Mouse (Mus musculus): Measurements from ENCODE around the gene Rsph6a.

The Rsph6a gene

GRCm38 (mm10) chr7:19077761-19078160 lies 23.3 kb downstream of the Rsph6a start:
- in situ Hi-C loops (cut with MboI, MseI) = no loop called here

GRCm38 (mm10) chr7:19078732-19079131 lies 24.2 kb downstream of the Rsph6a start:
- in situ Hi-C loops (cut with MboI, MseI) = no loop called here

- in situ Hi-C loops (cut with MboI, MseI) = no loop called here
These were observed 26.0 kb downstream of the Rsph6a start for GRCm38 (mm10) chr7:19080451-19080950.

GRCm38 (mm10) chr7:19082171-19082570 lies 27.7 kb downstream of the Rsph6a start:
- in situ Hi-C loops (cut with MboI, MseI) = no loop called here

GRCm38 (mm10) chr7:19083096-19083495 lies 28.6 kb downstream of the Rsph6a start:
- in situ Hi-C loops (cut with MboI, MseI) = no loop called here

GRCm38 (mm10) chr7:19083701-19084100 lies 29.2 kb downstream of the Rsph6a start, which contains the start of gene Dmpk:
Dmpk (plus strand) TSS chr7:19083849.
- in situ Hi-C loops (cut with MboI, MseI) = no loop called here

DNA sequence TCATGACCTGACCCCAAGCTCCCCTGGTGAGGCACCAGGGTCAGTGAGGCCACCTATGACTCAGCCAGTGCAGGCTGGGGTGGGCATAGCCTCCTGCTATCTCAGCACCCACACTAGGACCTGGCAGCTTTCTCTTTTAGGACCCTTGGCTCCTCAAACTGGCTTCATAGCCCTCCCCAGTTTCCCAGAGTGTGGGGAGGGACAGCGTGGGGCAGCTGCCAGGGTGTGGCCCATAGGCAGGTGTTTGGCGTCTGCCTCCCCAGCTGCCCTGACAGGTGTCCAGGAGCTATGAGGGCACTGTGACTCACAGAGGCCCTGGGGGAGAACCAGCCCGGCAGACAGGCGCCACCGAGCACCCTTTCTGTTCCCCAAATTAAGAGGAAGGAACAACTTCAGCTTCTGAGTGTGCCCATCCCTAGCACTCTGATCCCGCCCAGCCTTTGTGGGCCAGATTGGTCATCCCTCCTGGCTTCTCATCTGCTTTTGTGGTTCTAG lies 29.8 kb downstream of the Rsph6a start:
- in situ Hi-C loops (cut with MboI, MseI) = no loop called here

DNA sequence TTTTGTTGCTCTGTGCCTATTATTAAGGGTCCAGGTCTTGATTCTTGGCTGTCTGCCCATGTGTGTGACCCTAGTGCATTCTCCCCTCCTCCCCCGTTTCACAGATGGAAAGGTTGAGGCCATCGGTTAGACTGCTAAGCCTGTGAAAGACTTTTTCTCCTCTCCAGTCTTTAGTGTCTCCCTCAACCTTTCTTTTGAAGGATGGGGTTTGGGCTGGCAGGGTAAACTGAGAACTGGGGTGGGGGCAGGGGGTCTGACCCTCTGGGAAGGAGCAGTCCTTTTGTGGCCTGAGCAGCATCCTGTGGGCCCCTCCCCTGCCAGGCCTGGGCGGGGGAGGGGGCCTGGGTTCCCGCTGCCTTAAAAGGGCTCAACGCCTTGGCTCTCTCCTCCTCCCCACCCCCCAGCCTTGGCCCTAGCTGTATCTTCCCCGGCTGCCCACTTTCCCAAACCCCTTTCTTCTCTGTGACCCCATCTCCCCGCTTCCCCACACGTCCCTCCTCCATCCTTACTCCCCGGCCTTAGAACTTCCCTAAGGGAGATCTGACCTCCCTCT lies 30.5 kb downstream of the Rsph6a start:
- in situ Hi-C loops (cut with MboI, MseI) = no loop called here

DNA sequence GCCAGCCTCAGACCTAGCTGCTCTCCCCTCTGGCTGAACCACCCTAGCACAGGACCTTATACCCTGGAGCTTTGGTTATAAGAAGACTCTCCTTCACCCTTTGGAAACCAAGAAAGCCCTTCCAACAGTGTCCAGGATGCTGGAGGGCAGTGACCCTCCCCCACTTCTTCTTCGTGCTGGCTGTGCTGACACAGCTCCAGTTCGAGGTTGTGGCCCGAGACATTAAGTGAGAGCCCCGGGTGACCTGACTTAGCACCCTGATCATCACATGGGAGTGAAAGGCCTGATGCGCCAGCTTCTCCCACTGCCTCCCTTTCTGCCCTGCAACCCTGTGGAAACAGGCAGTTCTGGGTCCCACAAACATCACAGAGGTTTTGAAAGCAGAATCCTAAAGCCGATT lies 31.0 kb downstream of the Rsph6a start:
- in situ Hi-C loops (cut with MboI, MseI) = no loop called here

- in situ Hi-C loops (cut with MboI, MseI) = no loop called here
These were observed 31.6 kb downstream of the Rsph6a start for GRCm38 (mm10) chr7:19086042-19086441.

DNA sequence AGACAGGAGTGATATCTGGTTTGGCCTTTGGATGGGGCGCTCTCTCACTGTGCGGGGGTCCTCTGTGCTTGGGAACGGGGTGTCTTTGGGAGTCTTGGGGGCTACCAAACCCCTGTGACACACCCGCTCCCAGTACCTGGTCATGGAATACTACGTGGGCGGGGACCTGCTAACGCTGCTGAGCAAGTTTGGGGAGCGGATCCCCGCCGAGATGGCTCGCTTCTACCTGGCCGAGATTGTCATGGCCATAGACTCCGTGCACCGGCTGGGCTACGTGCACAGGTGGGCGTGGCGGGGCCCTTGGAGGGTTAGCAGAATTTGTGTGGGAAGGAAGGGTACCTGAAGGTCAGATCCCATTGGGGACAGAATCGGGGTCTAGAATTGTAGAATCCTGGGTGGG lies 32.3 kb downstream of the Rsph6a start:
- in situ Hi-C loops (cut with MboI, MseI) = no loop called here

DNA sequence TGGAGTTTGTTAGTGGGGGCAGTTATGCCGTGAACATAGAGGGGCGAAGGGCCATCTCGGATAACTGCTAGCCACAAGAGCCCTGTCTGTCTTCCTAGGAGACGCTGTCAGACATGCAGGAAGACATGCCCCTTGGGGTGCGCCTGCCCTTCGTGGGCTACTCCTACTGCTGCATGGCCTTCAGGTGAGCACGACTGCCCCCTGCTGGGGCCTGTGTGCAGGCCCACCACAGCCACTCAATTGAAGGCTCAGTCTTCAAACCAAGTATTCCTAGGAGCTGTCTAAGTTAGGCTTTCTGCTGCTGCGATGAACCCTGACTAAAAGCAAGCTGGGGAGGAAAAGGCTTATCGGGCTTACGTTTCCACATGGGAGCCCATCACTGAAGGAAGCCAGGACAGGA lies 34.3 kb downstream of the Rsph6a start:
- in situ Hi-C loops (cut with MboI, MseI) = no loop called here

- in situ Hi-C loops (cut with MboI, MseI) = no loop called here
These were observed 37.4 kb downstream of the Rsph6a start for GRCm38 (mm10) chr7:19091913-19092312.

DNA sequence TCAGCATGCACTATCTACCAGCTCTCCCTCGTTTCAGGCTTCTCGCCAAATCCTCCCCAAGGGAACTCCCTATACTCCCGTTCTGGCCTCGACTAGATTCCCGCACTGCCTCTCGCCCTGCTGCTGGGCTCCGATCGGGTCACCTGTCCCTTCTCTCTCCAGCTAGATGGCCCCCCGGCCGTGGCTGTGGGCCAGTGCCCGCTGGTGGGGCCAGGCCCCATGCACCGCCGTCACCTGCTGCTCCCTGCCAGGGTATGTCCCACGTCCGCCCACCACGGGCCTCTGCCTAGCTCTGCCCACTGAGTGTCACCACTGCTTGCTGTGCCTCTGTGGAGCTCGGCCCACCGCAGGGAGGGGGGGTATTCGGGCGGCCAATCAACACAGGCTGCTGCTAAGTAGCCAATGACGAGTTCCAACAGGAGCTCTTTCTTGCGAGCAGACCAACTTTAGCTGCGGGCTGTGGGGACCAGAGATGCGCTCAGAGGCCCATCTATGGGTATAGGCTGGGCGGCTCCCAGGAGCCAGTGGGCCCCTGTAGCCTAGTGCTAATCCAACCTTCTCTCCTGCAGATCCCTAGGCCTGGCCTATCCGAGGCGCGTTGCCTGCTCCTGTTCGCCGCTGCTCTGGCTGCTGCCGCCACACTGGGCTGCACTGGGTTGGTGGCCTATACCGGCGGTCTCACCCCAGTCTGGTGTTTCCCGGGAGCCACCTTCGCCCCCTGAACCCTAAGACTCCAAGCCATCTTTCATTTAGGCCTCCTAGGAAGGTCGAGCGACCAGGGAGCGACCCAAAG lies 38.1 kb downstream of the Rsph6a start:
- in situ Hi-C loops (cut with MboI, MseI) = no loop called here

DNA sequence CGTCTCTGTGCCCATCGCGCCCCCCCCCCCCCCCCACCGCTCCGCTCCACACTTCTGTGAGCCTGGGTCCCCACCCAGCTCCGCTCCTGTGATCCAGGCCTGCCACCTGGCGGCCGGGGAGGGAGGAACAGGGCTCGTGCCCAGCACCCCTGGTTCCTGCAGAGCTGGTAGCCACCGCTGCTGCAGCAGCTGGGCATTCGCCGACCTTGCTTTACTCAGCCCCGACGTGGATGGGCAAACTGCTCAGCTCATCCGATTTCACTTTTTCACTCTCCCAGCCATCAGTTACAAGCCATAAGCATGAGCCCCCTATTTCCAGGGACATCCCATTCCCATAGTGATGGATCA lies 38.7 kb downstream of the Rsph6a start:
- in situ Hi-C loops (cut with MboI, MseI) = no loop called here

DNA sequence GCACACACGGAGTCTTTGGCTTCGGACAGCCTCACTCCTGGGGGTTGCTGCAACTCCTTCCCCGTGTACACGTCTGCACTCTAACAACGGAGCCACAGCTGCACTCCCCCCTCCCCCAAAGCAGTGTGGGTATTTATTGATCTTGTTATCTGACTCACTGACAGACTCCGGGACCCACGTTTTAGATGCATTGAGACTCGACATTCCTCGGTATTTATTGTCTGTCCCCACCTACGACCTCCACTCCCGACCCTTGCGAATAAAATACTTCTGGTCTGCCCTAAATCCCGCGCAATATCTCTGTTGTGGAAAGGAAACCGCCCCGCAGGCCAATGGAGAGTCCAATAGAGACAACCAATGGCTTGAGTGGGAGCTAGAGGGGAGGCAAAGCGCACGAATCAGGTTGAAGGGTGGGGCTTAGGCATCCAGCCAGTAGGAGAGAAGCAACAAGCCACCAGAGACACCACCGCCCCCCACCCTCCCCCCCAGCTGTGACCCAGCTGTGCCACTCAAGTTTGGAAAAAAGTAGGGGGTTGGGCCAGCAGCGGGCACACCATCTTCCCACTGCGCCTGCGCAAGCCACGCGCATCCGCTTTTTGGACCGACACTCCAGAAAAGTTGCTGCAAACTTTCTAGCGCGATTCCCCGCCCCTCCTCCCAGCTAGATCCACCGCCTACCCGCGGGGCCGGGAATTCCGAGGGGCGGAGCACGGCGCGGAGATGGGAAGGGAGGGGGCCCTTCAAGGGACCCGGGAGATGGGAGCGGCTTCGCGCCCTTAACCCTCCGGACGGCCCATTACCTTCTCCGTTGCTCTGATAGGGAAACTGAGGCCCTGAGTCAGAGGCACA lies 39.3 kb downstream of the Rsph6a start:
- in situ Hi-C loops (cut with MboI, MseI) = no loop called here

DNA sequence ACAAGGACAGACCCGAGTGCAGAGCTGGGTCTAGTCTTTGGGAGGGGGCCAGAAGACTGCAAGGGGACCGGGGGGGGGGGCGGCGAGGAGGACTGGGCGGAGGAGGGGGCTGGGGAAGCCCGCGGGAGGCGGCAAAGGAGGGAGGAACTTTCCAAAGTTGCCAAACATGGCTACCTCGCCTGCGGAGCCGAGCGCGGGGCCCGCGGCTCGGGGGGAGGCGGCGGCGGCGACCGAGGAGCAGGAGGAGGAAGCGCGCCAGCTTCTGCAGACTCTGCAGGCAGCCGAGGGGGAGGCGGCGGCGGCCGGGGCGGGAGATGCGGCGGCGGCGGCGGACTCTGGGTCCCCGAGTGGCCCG lies 40.0 kb downstream of the Rsph6a start, which contains the start of gene Six5:
Six5 (plus strand) TSS at position 124 of the 355 bp plus-strand sequence.
- in situ Hi-C loops (cut with MboI, MseI) = no loop called here

GRCm38 (mm10) chr7:19094826-19095750 lies 40.6 kb downstream of the Rsph6a start:
- in situ Hi-C loops (cut with MboI, MseI) = no loop called here

GRCm38 (mm10) chr7:19095751-19096110 lies 41.2 kb downstream of the Rsph6a start:
- in situ Hi-C loops (cut with MboI, MseI) = no loop called here

- in situ Hi-C loops (cut with MboI, MseI) = no loop called here
These were observed 42.0 kb downstream of the Rsph6a start for GRCm38 (mm10) chr7:19096421-19096976.

DNA sequence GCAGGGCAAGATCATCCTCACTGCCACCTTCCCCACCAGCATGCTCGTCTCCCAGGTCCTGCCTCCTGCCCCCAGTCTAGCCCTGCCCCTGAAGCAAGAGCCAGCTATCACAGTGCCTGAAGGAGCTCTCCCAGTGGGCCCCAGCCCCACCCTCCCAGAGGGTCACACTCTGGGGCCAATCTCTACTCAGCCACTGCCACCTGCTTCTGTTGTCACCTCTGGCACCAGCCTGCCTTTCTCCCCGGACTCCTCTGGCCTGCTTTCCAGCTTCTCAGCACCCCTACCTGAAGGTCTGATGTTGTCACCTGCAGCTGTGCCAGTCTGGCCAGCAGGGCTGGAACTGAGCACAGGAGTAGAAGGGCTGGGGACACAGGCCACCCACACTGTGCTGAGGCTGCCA lies 42.7 kb downstream of the Rsph6a start:
- in situ Hi-C loops (cut with MboI, MseI) = no loop called here
